Mouse (Mus musculus) liver, postnatal 0 days (tissue): ENCODE measurements at regions not wholly inside any gene's neighbourhood (a gene's known extent, or its start where the extent isn't known, plus 50 kb on each side); places are given as distances from the start of the nearest gene placed in this dataset.

Experiments
- CTCF ChIP-seq: sonication (generic); IDR thresholded peaks from 2 replicates; pipeline ENCODE4 v1.5.1; 2016; ENCODE audit warnings: antibody characterized with exemption, low read depth
- EP300 ChIP-seq: IDR thresholded peaks from 2 replicates; pipeline ENCODE4 v1.6.1; 2016; ENCODE audit warnings: antibody characterized with exemption, low read depth, mild to moderate bottlenecking

DNA sequence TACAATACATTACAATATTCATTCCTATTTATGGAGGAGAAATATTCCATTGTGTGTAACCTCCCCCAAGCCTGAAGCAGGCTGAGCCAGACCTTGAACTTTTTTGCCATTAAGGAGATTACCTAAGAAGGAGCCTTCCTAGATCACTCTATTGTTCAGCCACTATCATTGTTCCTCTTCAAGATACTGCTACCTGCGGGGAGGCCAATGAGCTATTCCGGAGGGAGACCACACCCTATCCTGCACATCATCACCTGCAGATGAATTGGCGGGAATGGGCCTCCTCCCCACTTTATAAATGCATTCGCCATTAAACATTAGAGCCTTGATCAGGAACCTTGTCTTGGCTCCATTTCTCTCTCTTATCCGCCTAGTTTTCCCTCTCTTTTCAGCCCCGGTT lies 197.6 kb upstream of the Tars start:
- TF ChIP-seq CTCF (no peak), EP300 (no peak)
